Mouse (Mus musculus) left cerebral cortex, adult 2 months (tissue): ENCODE measurements at regions not wholly inside any gene's neighbourhood (a gene's known extent, or its start where the extent isn't known, plus 50 kb on each side); places are given as distances from the start of the nearest gene placed in this dataset.

Experiments
- DNase-seq, 2 experiments: peaks; one replicate each; pipeline ENCODE4 v3.0.0; 2021 to 2022; ENCODE audit warnings: low spot score in 2 of 2, mixed read lengths in 1 of 2; ENCODE audit errors: extremely low spot score in 1 of 2
- H3K27ac ChIP-seq: fragments of 200-600 bp; 2 replicates; pipeline ENCODE4 v1.8.1; 2022
- H3K4me3 ChIP-seq: fragments of 200-600 bp; 2 replicates; pipeline ENCODE4 v1.8.1; 2022
- CTCF ChIP-seq: fragments of 200-600 bp; IDR thresholded peaks from 2 replicates; pipeline ENCODE4 v1.8.1; 2022; ENCODE audit warnings: antibody characterized with exemption, mild to moderate bottlenecking, moderate library complexity
- intact Hi-C: fragments of 180-260 bp; cut with DNase I; formaldehyde crosslinking; loops from one replicate; pipeline ENCODE4 v1.15.1; 2025

GRCm38 (mm10) chr5:106164190-106164589 is 287.8 kb downstream of the Zfp326 start:
- intact Hi-C loops: no loop called here

GRCm38 (mm10) chr5:106162981-106163653 is 286.8 kb downstream of the Zfp326 start:
- Histone ChIP-seq H3K4me3 (no peak overlapping the region), H3K27ac (no peak overlapping the region)
- intact Hi-C loops: no loop called here
- no peak for TF ChIP-seq CTCF
- no peak for DNase-seq

More at GRCm38 (mm10) chr5:106164190-106164589, 287.8 kb downstream of the Zfp326 start:
- no peak for TF ChIP-seq CTCF
- Histone ChIP-seq H3K27ac (no peak overlapping the region), H3K4me3 (no peak overlapping the region)
- DNase-seq: no peak

GRCm38 (mm10) chr5:106139109-106139508 is 262.7 kb downstream of the Zfp326 start:
- intact Hi-C loops: no loop called here
- DNase-seq: no peak
- Histone ChIP-seq H3K4me3 (no peak overlapping the region), H3K27ac (no peak overlapping the region)
- TF ChIP-seq CTCF: no peak

- no peak overlapping the region for H3K4me3 ChIP-seq
- TF ChIP-seq CTCF: no peak
- no peak for DNase-seq
- intact Hi-C loops: no loop called here
- H3K27ac ChIP-seq: no peak overlapping the region
These were observed 246.6 kb downstream of the Zfp326 start for GRCm38 (mm10) chr5:106122928-106123327.

GRCm38 (mm10) chr5:106119584-106119983 is 243.2 kb downstream of the Zfp326 start:
- Histone ChIP-seq H3K27ac (no peak overlapping the region), H3K4me3 (no peak overlapping the region)
- DNase-seq: no peak
- intact Hi-C loops: no loop called here
- no peak for TF ChIP-seq CTCF

- H3K27ac ChIP-seq: no peak overlapping the region
- no peak for DNase-seq
- H3K4me3 ChIP-seq: no peak overlapping the region
- intact Hi-C loops: no loop called here
- no peak for TF ChIP-seq CTCF
These were observed 236.8 kb downstream of the Zfp326 start for GRCm38 (mm10) chr5:106113186-106113585.

DNA sequence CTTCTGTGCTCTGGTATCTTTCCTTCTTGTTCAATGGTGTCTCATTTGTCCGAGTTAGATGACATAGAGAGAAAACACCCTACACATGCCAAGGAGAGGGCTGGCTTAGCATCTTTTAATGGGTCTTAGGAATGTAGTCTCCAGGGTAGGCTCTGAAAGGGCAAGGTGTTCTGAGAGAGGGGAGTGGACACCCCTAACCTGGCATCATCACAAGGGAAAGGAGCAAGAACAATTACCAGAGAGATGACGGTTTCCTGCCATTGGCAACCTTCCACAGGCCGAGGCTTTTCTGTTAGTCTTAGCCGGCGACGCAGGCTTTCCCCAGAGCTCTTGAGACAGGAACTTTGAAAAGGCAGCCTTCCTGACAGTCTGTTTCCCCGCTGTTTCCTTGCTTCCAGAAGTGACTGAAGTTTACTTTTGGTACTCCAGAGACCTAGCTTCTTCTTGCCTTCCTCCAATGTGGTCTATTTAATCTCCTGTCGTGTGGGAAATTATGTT is 232.2 kb downstream of the Zfp326 start:
- H3K27ac ChIP-seq: no peak overlapping the region
- intact Hi-C loops: no loop called here

DNA sequence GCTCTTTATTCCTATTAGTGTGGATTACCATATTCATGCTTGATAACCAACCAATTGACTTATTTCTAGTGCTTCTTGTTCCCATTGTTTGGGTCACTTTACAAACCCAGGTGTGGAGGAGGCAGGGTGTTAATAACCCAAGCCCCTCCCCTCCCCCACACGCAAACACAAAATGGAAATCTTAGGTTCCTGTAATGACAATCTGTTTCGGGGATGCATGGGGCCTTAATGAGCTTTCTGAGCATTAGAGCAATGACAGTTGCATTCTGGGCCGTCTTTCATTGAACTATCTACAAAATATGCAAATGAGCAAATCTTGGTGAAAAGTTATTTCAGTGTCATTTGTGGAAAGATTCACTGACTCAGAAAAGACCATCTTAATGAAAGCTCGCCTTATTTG is 225.9 kb downstream of the Zfp326 start:
- no peak overlapping the region for H3K27ac ChIP-seq
- no peak for TF ChIP-seq CTCF
- intact Hi-C loops: no loop called here
- no peak for DNase-seq
- H3K4me3 ChIP-seq: no peak overlapping the region

More for the DNA sequence above, 232.2 kb downstream of the Zfp326 start:
- no peak for TF ChIP-seq CTCF
- no peak for DNase-seq
- H3K4me3 ChIP-seq: no peak overlapping the region

DNA sequence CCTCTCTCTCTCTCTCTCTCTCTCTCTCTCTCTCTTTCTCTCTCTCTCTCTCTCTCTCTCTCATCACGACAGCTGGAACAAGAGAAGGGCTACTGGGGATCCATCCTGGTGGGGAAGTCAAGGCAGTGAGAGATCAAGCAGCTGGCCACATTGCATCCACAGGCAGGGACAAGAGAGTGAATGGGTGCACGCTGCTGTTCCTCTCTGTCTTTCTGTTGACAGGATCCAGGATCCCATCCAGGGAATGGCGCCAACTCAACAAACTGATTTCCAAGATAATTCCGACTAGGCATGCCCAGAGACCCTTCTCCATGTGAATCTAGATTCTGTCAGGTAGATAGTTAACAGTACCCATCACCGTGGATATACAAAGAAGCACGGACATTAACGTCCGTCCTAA is 222.5 kb downstream of the Zfp326 start:
- DNase-seq: no peak
- H3K27ac ChIP-seq: no peak overlapping the region
- intact Hi-C loops: no loop called here
- no peak overlapping the region for H3K4me3 ChIP-seq
- no peak for TF ChIP-seq CTCF

GRCm38 (mm10) chr5:106089332-106089731 is 213.0 kb downstream of the Zfp326 start:
- H3K4me3 ChIP-seq: no peak overlapping the region
- no peak for TF ChIP-seq CTCF
- intact Hi-C loops: no loop called here
- H3K27ac ChIP-seq: no peak overlapping the region
- DNase-seq: no peak

GRCm38 (mm10) chr5:106088478-106089185 is 212.3 kb downstream of the Zfp326 start:
- Histone ChIP-seq H3K4me3 (no peak overlapping the region), H3K27ac (no peak overlapping the region)
- intact Hi-C loops: no loop called here
- peak; percentile 1; the same call in 1 of the 2 replicates for TF ChIP-seq CTCF
- DNase-seq: no peak

- intact Hi-C loops: no loop called here
- H3K4me3 ChIP-seq: no peak overlapping the region
- TF ChIP-seq CTCF: no peak
- H3K27ac ChIP-seq: no peak overlapping the region
- no peak for DNase-seq
These were observed 207.4 kb downstream of the Zfp326 start for GRCm38 (mm10) chr5:106083786-106084185.
